Mouse (Mus musculus): ENCODE measurements around the gene Lamtor2.

GRCm38 (mm10) chr3:88566536-88567061 lies 13.7 kb upstream of the Lamtor2 start:
- TF ChIP-seq CTCF (IDR thresholded peaks at IDR 0.05; ENCODE audit: control insufficient read depth, insufficient read depth, insufficient read length) (no peak), MYOG (IDR thresholded peaks at IDR 0.05; ENCODE audit: control insufficient read depth, extremely low read depth, insufficient read length) (no peak), MAX (IDR thresholded peaks at IDR 0.05) (no peak), USF1 (IDR thresholded peaks at IDR 0.05; ENCODE audit: low read depth) (no peak), CEBPB (IDR thresholded peaks at IDR 0.05; ENCODE audit: low read depth) (no peak), FOSL1 (IDR thresholded peaks at IDR 0.05; ENCODE audit: insufficient read depth, low read length, poor library complexity, severe bottlenecking) (no peak), MYOD1 (IDR thresholded peaks at IDR 0.05; ENCODE audit: control insufficient read depth, insufficient read length, low read depth) (no peak)

Measured in C2C12 (cell line).